Mouse (Mus musculus) skeletal muscle tissue, adult 2 months (tissue): ENCODE results near the gene Anxa8.

ENCODE experiments used
- DNase-seq: peaks from one replicate; pipeline ENCODE4 v3.0.0-alpha.2; 2012; ENCODE audit warnings: low read depth, low spot score

Anxa8 gene

GRCm38 (mm10) chr14:34119046-34119723 lies 33.4 kb downstream of the Anxa8 start:
- DNase-seq, result no peak

- no peak for DNase-seq
Observed at GRCm38 (mm10) chr14:34120016-34120910, 34.5 kb downstream of the Anxa8 start.

GRCm38 (mm10) chr14:34120923-34121351 lies 35.2 kb downstream of the Anxa8 start:
- no peak for DNase-seq

GRCm38 (mm10) chr14:34121691-34122090 lies 35.9 kb downstream of the Anxa8 start:
- DNase-seq, result no peak

GRCm38 (mm10) chr14:34131216-34131615 lies 45.4 kb downstream of the Anxa8 start:
- DNase-seq, result no peak

- no peak for DNase-seq
Observed at GRCm38 (mm10) chr14:34135391-34135790, 49.6 kb downstream of the Anxa8 start.

- no peak for DNase-seq
Observed at GRCm38 (mm10) chr14:34139671-34140664, 54.2 kb downstream of the Anxa8 start.

GRCm38 (mm10) chr14:34142316-34142715 lies 56.5 kb downstream of the Anxa8 start:
- DNase-seq, result no peak

- no peak for DNase-seq
Observed at GRCm38 (mm10) chr14:34142915-34143314, 57.1 kb downstream of the Anxa8 start.
